Mouse (Mus musculus) ES-Bruce4 (cell line): Measurements from ENCODE around the gene Abhd4.

Experiments
- CTCF ChIP-seq: IDR thresholded peaks from one replicate; pipeline ENCODE4 v1.8.1; 2011; ENCODE audit warnings: low read depth, low read length
- EP300 ChIP-seq: IDR thresholded peaks from 2 replicates; pipeline ENCODE4 v1.6.1; 2011; ENCODE audit warnings: low read depth, low read length; ENCODE audit not compliant: insufficient read depth

GRCm38 (mm10) chr14:54250122-54250521, 3.9 kb upstream of the Abhd4 start:
- TF ChIP-seq CTCF (no peak), EP300 (no peak)
